Mouse (Mus musculus) liver, adult 2 months (tissue): Measurements from ENCODE around the gene Cpa4. TPM values are rescaled to one million over a fixed set of nuclear protein-coding genes. Genes with fewer than 3 reads are reported as not detected.
A peak's percentile ranks its signal among the peaks of the same experiment; 100 is the strongest.

ENCODE experiments used
- DNase-seq: peaks from one replicate; pipeline ENCODE4 v3.0.0-alpha.2; 2011; ENCODE audit warnings: low read depth, low spot score; ENCODE audit errors: extremely low read depth
- H3K27ac ChIP-seq: fragments of 200-500 bp; replicated peaks from 2 replicates; pipeline ENCODE4 v1.5.1; 2012; ENCODE audit warnings: low read depth, mild to moderate bottlenecking, control low read depth, inconsistent platforms, low read length; ENCODE audit not compliant: insufficient read depth
- H3K27me3 ChIP-seq: fragments of 200-500 bp; 2 replicates; pipeline ENCODE4 v1.6.1; 2012; ENCODE audit warnings: mild to moderate bottlenecking, moderate library complexity, low read length, inconsistent platforms; ENCODE audit not compliant: control insufficient read depth, insufficient read depth
- H3K36me3 ChIP-seq: fragments of 200-500 bp; 2 replicates; pipeline ENCODE4 v1.6.1; 2012; ENCODE audit warnings: low read length, inconsistent platforms; ENCODE audit not compliant: control insufficient read depth, insufficient read depth
- H3K4me1 ChIP-seq: fragments of 200-500 bp; 2 replicates; pipeline ENCODE4 v1.6.1; 2011; ENCODE audit warnings: low read length; ENCODE audit not compliant: control insufficient read depth, insufficient read depth
- H3K4me3 ChIP-seq: fragments of 200-500 bp; 2 replicates; pipeline ENCODE4 v1.5.1; 2011; ENCODE audit warnings: low read depth, mild to moderate bottlenecking, control low read depth, low read length, moderate library complexity; ENCODE audit not compliant: insufficient read depth
- H3K79me2 ChIP-seq: fragments of 200-500 bp; 2 replicates; pipeline ENCODE4 v1.6.1; 2012; ENCODE audit warnings: inconsistent platforms, mild to moderate bottlenecking, low read length, moderate library complexity; ENCODE audit not compliant: control insufficient read depth, insufficient read depth
- H3K9ac ChIP-seq: fragments of 200-500 bp; 2 replicates; pipeline ENCODE4 v1.6.1; 2012; ENCODE audit warnings: low read depth, mild to moderate bottlenecking, control low read depth, inconsistent platforms, low read length
- CTCF ChIP-seq: fragments of 200-500 bp; IDR thresholded peaks from 2 replicates; pipeline ENCODE4 v1.5.1; 2011; ENCODE audit warnings: low read depth, low read length, control low read depth
- POLR2A ChIP-seq: fragments of 200-500 bp; IDR thresholded peaks from 2 replicates; pipeline ENCODE4 v1.6.1; 2011; ENCODE audit warnings: low read length, control low read depth; ENCODE audit not compliant: insufficient read depth; ENCODE audit errors: extremely low read depth
- WGBS: fragments of 180-500 bp; shearing (Covaris S2); methylation state at CpG from one replicate; pipeline ENCODE4 v1.1.7; 2018; 5-methylcytosine and 5-hydroxymethylcytosine counted together
- polyA plus RNA-seq: library from polyadenylated mRNA; depleted of rRNA; stranded (reverse); fragments of >200 nt; gene quantifications from 2 replicates; pipeline ENCODE4 v1.2.3, GENCODE M21; 2012
- total RNA-seq: library from RNA; depleted of rRNA; stranded (reverse); fragments of >200 nt; gene quantifications from 2 replicates; pipeline ENCODE4 v1.2.3, GENCODE M21; 2014

Gene Cpa4
- total and polyA plus RNA-seq, 2 experiments, result not detected

- H3K36me3 ChIP-seq, result no peaks in the 10 kb centered on the region
- DNase-seq, result peak; percentile 35
- TF ChIP-seq POLR2A (no peak), CTCF (no peak)
- H3K79me2 ChIP-seq, result no peaks in the 10 kb centered on the region
- no peak overlapping the region for H3K9ac ChIP-seq
- peaks cover 8% of the 10 kb centered on the region; the same call in 1 of the 2 replicates for H3K4me1 ChIP-seq
- no peak overlapping the region for H3K27ac ChIP-seq
- no peak overlapping the region for H3K4me3 ChIP-seq
- H3K27me3 ChIP-seq, result no peaks in the 10 kb centered on the region
- 41% methylated on average over 6 of the region's 6 CpGs for WGBS
Observed at GRCm38 (mm10) chr6:30563575-30563974, 4.6 kb upstream of the Cpa4 start.

GRCm38 (mm10) chr6:30564051-30564450 lies 4.1 kb upstream of the Cpa4 start:
- 62% methylated on average over 6 of the region's 6 CpGs for WGBS
- TF ChIP-seq POLR2A, result no peak
- TF ChIP-seq CTCF, result no peak
- Histone ChIP-seq H3K4me1 (peaks cover 8% of the 10 kb centered on the region; the same call in 1 of the 2 replicates), H3K79me2 (no peaks in the 10 kb centered on the region), H3K36me3 (no peaks in the 10 kb centered on the region), H3K27me3 (no peaks in the 10 kb centered on the region), H3K9ac (no peak overlapping the region), H3K27ac (no peak overlapping the region), H3K4me3 (no peak overlapping the region)
- peak; percentile 18 for DNase-seq

GRCm38 (mm10) chr6:30569331-30569730 lies 1.2 kb downstream of the Cpa4 start:
- Histone ChIP-seq H3K36me3 (no peaks in the 10 kb centered on the region), H3K9ac (no peak overlapping the region), H3K27ac (no peak overlapping the region), H3K4me3 (no peak overlapping the region), H3K79me2 (no peaks in the 10 kb centered on the region), H3K27me3 (no peaks in the 10 kb centered on the region), H3K4me1 (peaks cover 7% of the 10 kb centered on the region; the same call in 1 of the 2 replicates)
- TF ChIP-seq CTCF (no peak), POLR2A (no peak)
- no peak for DNase-seq
- 94% methylated on average over 10 of the region's 10 CpGs for WGBS

- Histone ChIP-seq H3K27ac (no peak overlapping the region), H3K79me2 (no peaks in the 10 kb centered on the region), H3K9ac (no peak overlapping the region), H3K4me1 (peaks cover 7% of the 10 kb centered on the region; the same call in 1 of the 2 replicates), H3K4me3 (no peak overlapping the region), H3K36me3 (no peaks in the 10 kb centered on the region), H3K27me3 (no peaks in the 10 kb centered on the region)
- TF ChIP-seq CTCF (no peak), POLR2A (no peak)
- no peak for DNase-seq
- WGBS, result 78% methylated on average over 5 of the region's 5 CpGs
Observed at GRCm38 (mm10) chr6:30570012-30570411, 1.8 kb downstream of the Cpa4 start.

DNA sequence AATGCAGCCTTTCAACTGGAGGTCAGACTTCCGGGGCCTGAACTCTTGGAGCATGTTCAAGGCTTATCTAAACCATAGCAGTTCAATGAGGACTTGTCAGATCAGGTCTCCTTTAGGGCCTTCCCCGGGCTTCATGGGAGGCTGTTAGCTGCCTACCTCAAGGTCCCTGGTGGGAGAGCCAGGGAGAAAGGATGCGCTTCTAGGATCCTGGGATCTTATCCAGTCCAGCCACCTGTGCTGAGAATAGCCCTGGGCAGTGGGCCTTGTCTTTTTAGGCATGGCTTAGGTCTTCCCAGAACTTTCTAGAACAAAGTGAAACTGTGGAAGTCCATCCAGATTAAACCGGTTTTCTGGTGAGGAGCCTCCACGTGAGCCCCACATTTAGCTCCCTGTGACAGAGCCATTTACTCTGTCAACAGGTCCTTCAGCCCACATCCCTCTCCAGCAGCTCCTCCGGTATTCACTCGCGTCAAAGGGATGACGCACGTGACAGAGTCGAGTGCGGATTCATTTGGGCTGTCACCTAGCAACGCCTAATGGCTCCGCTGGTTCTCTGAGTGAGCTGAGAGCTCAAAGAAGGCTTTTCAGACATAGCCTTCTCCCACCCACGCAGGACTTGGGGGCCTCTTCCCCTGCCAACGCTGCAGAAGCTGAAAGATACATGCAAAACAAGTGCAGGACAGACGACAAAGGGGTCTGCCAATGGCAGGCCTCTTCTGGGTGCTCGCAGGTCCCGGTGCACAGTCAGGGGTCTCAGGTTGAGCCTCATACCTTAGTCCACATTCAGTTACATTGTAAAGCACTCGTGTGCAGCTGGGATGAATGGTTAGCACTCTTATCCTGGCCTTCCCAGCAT lies 4.5 kb downstream of the Cpa4 start:
- no peak overlapping the region for H3K4me3 ChIP-seq
- DNase-seq, result no peak
- H3K4me1 ChIP-seq, result no peaks in the 10 kb centered on the region
- H3K9ac ChIP-seq, result no peak overlapping the region
- H3K27ac ChIP-seq, result no peak overlapping the region
- H3K27me3 ChIP-seq, result no peaks in the 10 kb centered on the region
- no peak for TF ChIP-seq CTCF
- TF ChIP-seq POLR2A, result no peak
- no peaks in the 10 kb centered on the region for H3K79me2 ChIP-seq
- WGBS, result 79% methylated on average over 20 of the region's 20 CpGs
- H3K36me3 ChIP-seq, result no peaks in the 10 kb centered on the region

DNA sequence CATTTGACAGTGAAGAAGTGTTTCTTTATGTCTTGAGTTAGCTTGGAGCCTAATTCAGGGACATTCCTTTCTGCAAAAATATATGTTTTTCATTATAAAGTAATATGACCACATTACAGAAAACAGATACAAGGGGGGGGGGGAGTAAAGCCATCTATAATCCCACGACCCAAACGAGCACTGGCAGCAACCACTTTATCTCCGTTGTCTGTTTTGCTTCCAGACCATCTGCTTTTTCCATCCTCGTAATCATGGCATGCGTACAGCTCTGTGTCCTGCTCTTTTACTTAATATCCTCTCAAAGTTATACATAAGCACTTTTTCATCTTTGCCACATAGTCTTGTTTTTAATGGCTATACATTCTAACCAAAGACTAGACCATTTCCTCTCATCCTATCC lies 5.2 kb downstream of the Cpa4 start:
- 78% methylated on average over 5 of the region's 5 CpGs for WGBS
- no peaks in the 10 kb centered on the region for H3K79me2 ChIP-seq
- no peak for DNase-seq
- H3K4me3 ChIP-seq, result no peak overlapping the region
- H3K27me3 ChIP-seq, result no peaks in the 10 kb centered on the region
- TF ChIP-seq POLR2A, result no peak
- TF ChIP-seq CTCF, result no peak
- H3K9ac ChIP-seq, result no peak overlapping the region
- H3K36me3 ChIP-seq, result no peaks in the 10 kb centered on the region
- no peaks in the 10 kb centered on the region for H3K4me1 ChIP-seq
- no peak overlapping the region for H3K27ac ChIP-seq
